Mouse (Mus musculus) thymus, postnatal 36 days (tissue): ENCODE measurements around the gene Itih3.
A peak's percentile ranks its signal among the peaks of the same experiment; 100 is the strongest.

Source experiments
- DNase-seq, 2 experiments: peaks; one replicate each; pipeline ENCODE4 v3.0.0; 2022; ENCODE audit warnings: mixed read lengths in 2 of 2

The Itih3 gene

DNA sequence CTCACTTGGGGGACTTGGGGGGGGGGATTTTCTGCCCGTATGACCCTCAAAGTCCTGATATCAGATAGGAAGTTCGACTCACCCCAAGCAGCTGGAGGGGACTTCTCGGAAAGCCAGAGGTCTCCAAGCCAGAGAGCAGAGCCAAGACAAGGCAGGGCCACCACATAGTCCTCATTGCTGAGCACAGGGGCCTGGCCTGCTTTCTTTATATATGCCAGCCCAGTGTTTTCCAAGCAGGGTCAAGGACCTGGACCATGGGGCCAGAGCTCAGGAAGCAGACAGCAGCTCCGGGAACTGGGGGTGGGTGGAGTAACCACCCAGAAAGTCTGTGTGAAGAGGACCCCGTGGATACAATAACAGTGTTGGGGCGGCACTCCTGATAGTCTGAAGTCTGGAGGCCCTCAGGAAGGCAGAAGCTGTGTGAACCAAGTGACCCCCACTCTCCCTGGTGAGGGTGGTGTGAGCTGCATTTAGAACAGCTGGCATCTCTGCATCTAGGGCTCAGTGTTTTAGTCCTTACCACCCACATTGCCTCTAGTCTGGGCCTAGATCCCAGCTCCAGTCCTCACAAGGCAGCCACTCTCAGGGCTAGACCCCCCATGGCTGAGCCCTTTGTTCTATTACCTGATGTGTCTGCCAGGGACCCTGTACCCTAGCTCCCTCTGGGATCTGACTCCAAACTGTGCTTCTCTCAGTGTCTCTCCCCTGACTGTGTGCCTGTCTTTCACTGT, at the start of gene Itih3:
Gene Itih3 (minus strand): TSS at position 386 of the 731 bp plus-strand sequence.
- DNase-seq = no peak

DNA sequence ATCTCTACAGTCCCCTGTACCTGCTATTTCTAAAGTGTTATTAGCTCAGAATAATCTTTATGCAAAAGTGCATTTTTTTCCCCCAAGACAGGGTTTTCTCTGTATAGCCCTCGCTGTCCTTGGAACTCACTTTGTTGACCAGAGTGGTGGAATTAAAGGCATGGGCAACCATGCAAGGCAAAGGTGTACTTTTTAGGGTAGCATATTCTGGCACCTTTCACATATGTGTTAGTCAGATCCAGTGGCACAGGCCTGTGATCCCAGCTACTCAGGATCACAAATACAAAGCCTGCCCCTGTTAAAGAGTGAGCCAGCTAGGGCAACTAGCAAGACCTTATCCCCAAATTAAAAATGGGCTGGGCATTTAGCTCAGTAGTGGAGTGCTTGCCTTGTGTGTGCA, 36.8 kb upstream of the Itih3 start:
- DNase-seq = no peak

GRCm38 (mm10) chr14:30959031-30959430, 35.5 kb upstream of the Itih3 start:
- DNase-seq = no peak

DNA sequence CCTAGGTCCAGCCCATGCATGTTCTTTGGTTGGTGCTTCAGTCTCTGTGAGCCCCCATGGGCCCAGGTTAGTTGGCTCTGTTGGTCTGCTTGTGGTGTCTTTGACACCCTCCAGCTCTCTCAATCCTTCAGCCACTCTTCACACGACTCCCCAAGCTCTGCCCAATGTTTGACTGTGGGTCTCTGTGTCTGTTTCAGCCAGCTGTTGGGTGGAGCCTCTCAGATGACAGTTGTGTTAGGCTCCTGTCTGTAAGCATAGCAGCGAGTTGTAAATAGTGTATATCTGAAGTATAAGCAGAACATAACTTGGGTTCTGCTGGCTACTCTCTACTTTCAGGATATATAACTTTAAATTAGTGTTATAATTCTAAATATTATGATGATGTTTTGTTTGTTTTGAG, 35.0 kb upstream of the Itih3 start:
- DNase-seq = no peak

GRCm38 (mm10) chr14:30951154-30951825, 27.7 kb upstream of the Itih3 start, which contains the start of gene Nek4:
TSS of gene Nek4 (plus strand) at chr14:30951377.
- peak; percentile 95 to 97 for DNase-seq

DNA sequence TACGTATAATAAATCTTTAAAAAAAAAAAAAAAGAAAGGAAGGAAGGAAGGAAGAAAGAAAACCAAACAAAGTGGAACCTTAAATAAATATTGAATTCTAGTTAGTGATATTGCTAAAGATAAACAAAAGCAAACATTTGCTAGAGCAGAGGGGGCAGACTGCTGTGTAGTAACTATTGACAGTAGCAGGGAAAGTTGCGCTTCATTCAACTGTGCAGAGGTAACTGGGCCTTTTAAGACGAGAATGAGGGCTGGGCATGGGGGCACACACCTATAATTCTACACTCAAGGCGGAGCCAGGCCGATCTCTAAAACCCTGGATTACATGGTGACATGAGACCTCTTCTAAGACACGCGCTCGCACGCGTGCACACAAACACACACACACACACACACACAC, 26.4 kb upstream of the Itih3 start:
- no peak for DNase-seq

DNA sequence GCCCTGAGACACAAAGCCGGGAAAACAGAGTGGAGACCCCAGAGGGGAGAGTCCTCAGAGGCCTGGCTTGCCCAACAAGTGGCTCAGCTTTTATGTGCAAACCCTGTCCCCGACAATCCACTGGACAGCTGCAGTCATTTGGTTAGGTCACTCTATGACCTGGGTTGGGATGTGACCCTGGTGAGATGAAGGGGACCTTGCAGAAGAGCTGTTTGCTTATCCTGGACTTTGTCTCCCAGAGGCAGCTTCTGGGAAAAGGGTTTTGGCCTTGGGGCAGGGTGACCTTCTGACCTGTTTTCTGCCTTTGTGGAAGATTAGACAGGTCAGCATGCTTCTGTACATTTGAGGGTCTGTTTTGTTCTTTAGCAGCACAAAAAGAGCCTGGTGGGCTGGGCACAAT, 21.2 kb upstream of the Itih3 start:
- no peak for DNase-seq

DNA sequence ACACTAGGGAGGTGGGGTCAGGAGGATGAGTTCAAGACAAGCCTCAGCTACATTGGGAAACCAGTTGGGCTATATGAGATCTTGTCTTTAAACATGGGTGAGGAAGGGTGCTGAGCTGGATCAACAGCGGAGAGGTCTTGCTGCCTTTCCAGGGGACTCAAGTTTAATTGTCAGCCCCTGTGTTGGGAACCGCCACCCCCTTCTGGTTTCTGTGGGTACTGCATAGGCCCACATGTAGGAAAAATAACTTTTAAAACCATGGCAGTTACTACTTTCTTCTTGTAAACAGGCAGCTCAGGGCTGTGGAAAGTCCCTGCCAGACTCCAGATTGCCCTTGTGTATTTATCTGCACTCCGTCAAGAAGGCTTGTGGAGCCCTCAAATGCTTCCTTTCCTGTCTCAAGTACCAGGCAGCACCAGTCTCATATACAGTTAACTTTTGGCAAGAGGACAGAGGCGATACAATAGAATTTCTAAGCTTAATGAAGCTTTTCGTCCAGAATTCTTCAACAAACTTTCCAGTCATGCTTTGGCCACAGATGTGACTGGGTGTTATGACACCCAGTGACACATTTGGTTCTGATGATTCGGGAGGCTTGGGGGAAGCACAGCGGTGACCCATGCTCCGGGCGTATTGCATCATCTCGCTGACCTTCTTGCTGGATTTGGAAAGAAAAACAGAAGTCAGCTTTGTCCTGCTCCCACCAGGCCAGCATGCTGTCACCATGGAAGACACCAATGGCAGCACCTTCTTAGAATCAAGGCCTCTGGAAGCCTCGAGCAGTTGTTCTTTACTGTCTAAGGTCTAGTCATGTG, 20.5 kb upstream of the Itih3 start:
- peak; percentile 35 to 51 for DNase-seq

GRCm38 (mm10) chr14:30943038-30943437, 19.5 kb upstream of the Itih3 start, which contains the start of gene Itih1:
TSS of gene Itih1 (minus strand) at chr14:30943289.
- DNase-seq = no peak

- DNase-seq = no peak
These were observed 18.7 kb upstream of the Itih3 start for GRCm38 (mm10) chr14:30942254-30942653.

GRCm38 (mm10) chr14:30933351-30933750, 9.8 kb upstream of the Itih3 start:
- DNase-seq = no peak

DNA sequence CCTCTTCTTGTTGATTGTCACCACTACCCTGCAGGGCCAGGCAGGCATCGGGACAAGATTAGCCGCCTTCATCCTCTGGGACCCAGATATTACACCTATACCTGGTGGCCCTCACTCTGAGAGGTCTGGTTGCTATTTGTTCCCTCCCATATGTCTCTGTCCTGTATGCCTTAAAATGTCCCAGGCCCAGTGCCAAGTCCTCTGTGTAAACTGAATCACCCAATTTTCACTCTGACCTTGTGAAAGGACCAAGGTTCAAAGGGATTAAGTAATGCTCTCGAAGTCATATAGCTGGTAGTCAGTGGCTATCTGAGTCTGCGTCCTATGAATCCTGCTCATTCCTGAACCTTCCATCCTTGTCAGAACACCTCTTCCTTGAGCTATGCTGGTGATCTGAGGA, 6.8 kb upstream of the Itih3 start:
- DNase-seq = no peak

DNA sequence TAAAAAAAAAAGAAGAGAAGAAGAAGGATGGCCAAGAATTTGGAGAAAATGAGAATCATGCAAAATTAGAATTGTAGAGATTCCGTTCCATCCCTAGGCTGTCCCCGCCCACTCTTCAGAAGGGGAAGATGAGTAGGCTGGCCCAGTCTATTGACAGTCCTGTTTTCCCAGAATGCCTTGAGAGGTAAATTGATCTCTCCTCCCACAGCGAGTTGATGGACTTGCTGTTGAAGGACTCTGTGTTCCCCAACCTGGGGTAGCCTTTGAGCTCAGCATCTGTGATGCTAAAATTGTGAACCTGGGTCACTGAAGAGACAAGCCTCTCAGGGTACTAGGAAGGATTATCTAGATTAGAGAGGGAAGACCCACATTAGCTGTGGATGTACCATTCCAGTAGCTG, 1.9 kb upstream of the Itih3 start:
- DNase-seq = no peak

DNA sequence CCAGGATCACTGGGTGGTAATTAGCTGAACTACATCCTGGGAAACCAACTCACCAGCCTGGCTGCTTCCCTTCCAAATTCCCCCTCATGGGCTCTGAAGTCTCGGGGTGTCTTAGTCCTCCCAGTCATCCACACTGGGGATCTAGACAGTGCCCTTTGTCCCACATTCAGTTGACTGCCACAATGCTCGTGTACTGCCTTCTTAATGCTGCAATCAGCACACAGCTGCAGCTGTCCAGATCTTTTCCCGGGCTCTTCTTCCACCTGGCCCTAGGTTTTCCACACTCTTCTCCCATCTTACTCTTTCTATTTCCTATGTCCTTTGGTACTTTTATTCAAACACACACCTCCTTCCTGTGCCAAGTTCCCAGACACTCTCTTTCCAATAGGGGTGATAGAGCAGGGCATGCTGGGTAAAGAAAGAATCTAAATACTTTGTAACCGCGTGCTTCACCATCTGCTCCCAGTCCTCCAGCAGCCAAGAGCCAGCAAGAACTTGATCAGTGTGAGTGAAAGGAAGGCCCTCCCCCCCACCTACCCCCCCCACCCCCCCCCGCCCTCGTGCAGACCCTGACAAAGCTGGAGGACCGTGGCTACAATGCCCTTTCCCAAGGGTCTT, 1.4 kb downstream of the Itih3 start:
- DNase-seq = no peak

DNA sequence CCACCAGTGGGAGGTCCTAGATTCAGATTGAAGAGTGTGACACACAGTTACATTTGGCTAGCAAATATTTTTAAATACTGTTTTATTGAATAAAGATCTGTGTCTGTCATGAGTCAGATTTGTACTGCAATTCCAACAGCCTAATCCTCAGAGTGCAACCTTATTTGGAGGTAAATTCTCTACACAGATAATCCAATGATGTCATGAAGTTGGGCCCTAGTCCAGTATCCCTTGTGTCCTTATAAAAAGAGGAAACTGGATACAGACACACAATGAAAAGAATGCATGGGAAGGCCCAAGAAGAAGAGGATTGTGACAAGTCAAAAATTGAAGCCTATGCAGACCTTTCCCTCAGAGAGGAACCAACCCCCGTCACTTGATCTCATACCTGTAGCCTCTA, 7.0 kb downstream of the Itih3 start:
- DNase-seq = no peak

GRCm38 (mm10) chr14:30913404-30913803, 10.2 kb downstream of the Itih3 start:
- DNase-seq = no peak

- no peak for DNase-seq
These were observed 10.9 kb downstream of the Itih3 start for GRCm38 (mm10) chr14:30912641-30913040.

GRCm38 (mm10) chr14:30911141-30911540, 12.4 kb downstream of the Itih3 start:
- no peak for DNase-seq

- DNase-seq = no peak
These were observed 15.7 kb downstream of the Itih3 start for GRCm38 (mm10) chr14:30907814-30908265.

DNA sequence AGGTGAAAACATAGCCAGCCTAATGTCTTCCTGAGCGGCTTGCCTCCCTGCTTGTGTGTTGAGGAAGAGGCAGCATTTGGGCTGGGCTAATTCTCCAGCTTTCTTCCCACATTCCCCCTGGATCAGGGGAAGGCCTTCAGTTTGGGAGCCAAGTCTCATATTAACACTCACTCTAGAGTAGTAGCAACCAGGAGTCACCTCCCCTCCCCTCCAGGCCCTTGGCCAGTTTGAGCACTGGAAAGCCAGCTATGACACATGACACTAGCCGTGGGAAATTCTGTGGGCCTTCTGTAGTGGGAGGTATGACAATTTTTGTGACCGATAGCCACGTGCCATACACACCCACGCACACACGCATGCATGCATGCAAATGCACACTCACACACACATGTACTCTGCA, 17.6 kb downstream of the Itih3 start:
- no peak for DNase-seq

GRCm38 (mm10) chr14:30904307-30904706, 19.3 kb downstream of the Itih3 start:
- DNase-seq = no peak

GRCm38 (mm10) chr14:30903036-30903435, 20.5 kb downstream of the Itih3 start:
- DNase-seq = no peak

DNA sequence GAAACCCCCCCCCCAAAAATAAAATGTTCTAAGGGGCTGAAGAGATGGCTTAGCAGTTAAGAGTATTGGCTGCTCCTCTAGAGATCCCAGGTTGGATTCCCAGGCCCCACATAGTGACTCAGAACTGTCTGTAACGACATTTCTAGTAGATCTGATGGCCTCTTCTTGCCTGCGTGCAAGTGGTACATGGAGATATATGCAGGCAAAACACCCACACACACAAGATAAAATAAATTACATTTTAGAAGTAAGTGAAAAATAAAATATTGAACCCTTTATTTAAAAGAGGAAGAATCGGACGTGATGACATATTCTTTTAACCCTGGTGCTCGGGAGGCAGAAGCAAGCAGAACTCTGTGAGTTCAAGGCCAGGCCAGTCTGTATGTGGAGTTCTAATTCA, 20.9 kb downstream of the Itih3 start:
- DNase-seq = no peak
